In genomic region chr9:57958615-57959014, GRCm38 (mm10) we compare ENCODE assay signal across 15 mouse cellular contexts. TPM values are rescaled to one million over a fixed set of nuclear protein-coding genes. Genes with fewer than 3 reads are reported as not detected.
"Had no signal": no experiment of that assay in that cellular context is flagged by ENCODE, and none has a peak within 500 bp of the region (broad histone marks: within the 10 kb centered on the region; RNA-seq: fewer than 3 reads in every experiment).

No protein-coding gene starts in this region.

- H3K9me3 ChIP-seq: kidney, embryonic 15.5 days; limb, embryonic 10.5 days; liver, embryonic 15.5 days; megakaryocyte, embryonic 14.5 days; midbrain, embryonic 15.5 days; neural tube, embryonic 12.5 days had no signal

- H3K27me3 ChIP-seq: kidney, embryonic 15.5 days; liver, embryonic 15.5 days; megakaryocyte, embryonic 14.5 days; midbrain, embryonic 15.5 days; neural tube, embryonic 12.5 days had no signal

- H3K4me1 ChIP-seq: liver, embryonic 15.5 days; midbrain, embryonic 15.5 days; neural tube, embryonic 12.5 days had no signal

- H3K4me2 ChIP-seq: kidney, embryonic 15.5 days; liver, embryonic 11.5 days; liver, embryonic 15.5 days; lung, embryonic 14.5 days; midbrain, embryonic 11.5 days; midbrain, embryonic 15.5 days; neural tube, embryonic 12.5 days had no signal

- DNase-seq: kidney, postnatal 14 days; layer of hippocampus, adult 9-11 months; lung, embryonic 14.5 days; lung, postnatal 14 days; thymus, postnatal 4 days had no signal

- H3K36me3 ChIP-seq: kidney, embryonic 15.5 days; limb, embryonic 10.5 days; liver, embryonic 15.5 days had no signal

- H3K9ac ChIP-seq: kidney, embryonic 15.5 days; liver, embryonic 15.5 days; lung, embryonic 14.5 days; midbrain, embryonic 15.5 days; neural tube, embryonic 12.5 days had no signal

- H3K4me3 ChIP-seq: kidney, embryonic 15.5 days; limb, embryonic 10.5 days; liver, embryonic 15.5 days; megakaryocyte, embryonic 14.5 days; midbrain, embryonic 15.5 days; neural tube, embryonic 12.5 days had no signal

- ATAC-seq: midbrain, embryonic 15.5 days had no signal

- H3K27ac ChIP-seq: kidney, embryonic 15.5 days; limb, embryonic 10.5 days; liver, embryonic 15.5 days; macrophage; midbrain, embryonic 15.5 days; neural tube, embryonic 12.5 days; stomach, postnatal 0 days had no signal

RNA-seq across cellular contexts. Expression of gene Sema7a, which starts 18.7 kb away (rescaled TPM):
- polyA plus RNA-seq: liver, embryonic 15.5 days had no signal

RNA-seq across cellular contexts. Expression of gene Cyp11a1, which starts 47.6 kb away (rescaled TPM):
- polyA plus RNA-seq: liver, embryonic 11.5 days; macrophage; midbrain, embryonic 11.5 days; neural tube, embryonic 12.5 days had no signal
